Mouse (Mus musculus): Measurements from ENCODE around the gene Rabl3.

Gene Rabl3

GRCm38 (mm10) chr16:37546312-37546711 is 6.6 kb downstream of the Rabl3 start:
- no peak for DNase-seq (ENCODE audit: low spot score)

- DNase-seq (ENCODE audit: low spot score) = no peak
Observed at GRCm38 (mm10) chr16:37550266-37550665, 10.6 kb downstream of the Rabl3 start.

- DNase-seq (ENCODE audit: low spot score) = no peak
Observed at GRCm38 (mm10) chr16:37550981-37551380, 11.3 kb downstream of the Rabl3 start.

- DNase-seq (ENCODE audit: low spot score) = no peak
Observed at GRCm38 (mm10) chr16:37552824-37553223, 13.1 kb downstream of the Rabl3 start.

GRCm38 (mm10) chr16:37562414-37562813 is 22.7 kb downstream of the Rabl3 start:
- DNase-seq (ENCODE audit: low spot score) = no peak

- DNase-seq (ENCODE audit: low spot score) = no peak
Observed at GRCm38 (mm10) chr16:37562961-37563360, 23.3 kb downstream of the Rabl3 start.

- DNase-seq (ENCODE audit: low spot score) = no peak
Observed at GRCm38 (mm10) chr16:37565117-37565516, 25.4 kb downstream of the Rabl3 start.

GRCm38 (mm10) chr16:37566107-37566506 is 26.4 kb downstream of the Rabl3 start:
- DNase-seq (ENCODE audit: low spot score) = no peak

- no peak for DNase-seq (ENCODE audit: low spot score)
Observed at GRCm38 (mm10) chr16:37567113-37568050, 27.7 kb downstream of the Rabl3 start.

- DNase-seq (ENCODE audit: low spot score) = no peak
Observed at GRCm38 (mm10) chr16:37571554-37571953, 31.9 kb downstream of the Rabl3 start.

GRCm38 (mm10) chr16:37572117-37572754 is 32.6 kb downstream of the Rabl3 start:
- DNase-seq (ENCODE audit: low spot score) = no peak

- no peak for DNase-seq (ENCODE audit: low spot score)
Observed at GRCm38 (mm10) chr16:37573061-37573460, 33.4 kb downstream of the Rabl3 start.

GRCm38 (mm10) chr16:37575325-37575724 is 35.6 kb downstream of the Rabl3 start:
- DNase-seq (ENCODE audit: low spot score) = no peak

GRCm38 (mm10) chr16:37579591-37579990 is 39.9 kb downstream of the Rabl3 start:
- no peak for DNase-seq (ENCODE audit: low spot score)

- no peak for DNase-seq (ENCODE audit: low spot score)
Observed at GRCm38 (mm10) chr16:37579994-37580393, 40.3 kb downstream of the Rabl3 start, which contains the start of gene Hgd. Gene Hgd, plus strand, starts transcription at chr16:37580153.

GRCm38 (mm10) chr16:37580651-37581050 is 41.0 kb downstream of the Rabl3 start:
- no peak for DNase-seq (ENCODE audit: low spot score)

GRCm38 (mm10) chr16:37581901-37582300 is 42.2 kb downstream of the Rabl3 start:
- DNase-seq (ENCODE audit: low spot score) = no peak

- no peak for DNase-seq (ENCODE audit: low spot score)
Observed at GRCm38 (mm10) chr16:37583306-37583705, 43.6 kb downstream of the Rabl3 start.

- no peak for DNase-seq (ENCODE audit: low spot score)
Observed at GRCm38 (mm10) chr16:37583801-37584200, 44.1 kb downstream of the Rabl3 start.

- DNase-seq (ENCODE audit: low spot score) = peak; percentile 16
Observed at GRCm38 (mm10) chr16:37584218-37585035, 44.7 kb downstream of the Rabl3 start.

GRCm38 (mm10) chr16:37585129-37585563 is 45.5 kb downstream of the Rabl3 start:
- no peak for DNase-seq (ENCODE audit: low spot score)

GRCm38 (mm10) chr16:37590921-37591320 is 51.2 kb downstream of the Rabl3 start:
- DNase-seq (ENCODE audit: low spot score) = no peak

Data from ovary, postnatal 14 days (tissue).